Mouse (Mus musculus) erythroblast, embryonic 14.5 days (primary cell): ENCODE results near the gene Sdc1. TPM values are rescaled to one million over a fixed set of nuclear protein-coding genes. Genes with fewer than 3 reads are reported as not detected.

Experiments
- H3K27me3 ChIP-seq: 2 replicates; pipeline ENCODE4 v1.6.1; 2012; ENCODE audit warnings: inconsistent platforms; ENCODE audit not compliant: control insufficient read depth
- H3K36me3 ChIP-seq: 2 replicates; pipeline ENCODE4 v1.6.1; 2012; ENCODE audit warnings: mild to moderate bottlenecking, inconsistent platforms; ENCODE audit not compliant: control insufficient read depth
- H3K4me1 ChIP-seq: 2 replicates; pipeline ENCODE4 v1.6.1; 2012; ENCODE audit warnings: inconsistent platforms; ENCODE audit not compliant: control insufficient read depth
- H3K4me3 ChIP-seq: replicated peaks from 2 replicates; pipeline ENCODE3; 2012; ENCODE audit warnings: moderate library complexity, mild to moderate bottlenecking, inconsistent platforms
- H3K9me3 ChIP-seq: 2 replicates; pipeline ENCODE4 v1.6.1; 2012; ENCODE audit warnings: low read length, inconsistent platforms, mixed read lengths; ENCODE audit not compliant: control insufficient read depth
- GATA1 ChIP-seq: IDR thresholded peaks from 2 replicates; pipeline ENCODE4 v1.6.1; 2012; ENCODE audit warnings: low read length, inconsistent platforms, mixed read lengths
- TAL1 ChIP-seq: IDR thresholded peaks from 3 replicates; pipeline ENCODE4 v1.6.1; 2012; ENCODE audit warnings: low read length, inconsistent platforms, mixed read lengths
- polyA plus RNA-seq: library from polyadenylated mRNA; stranded (reverse); fragments of >175 nt; gene quantifications from 2 replicates; pipeline ENCODE4 v1.2.3, GENCODE M21; 2012

Gene Sdc1
- polyA plus RNA-seq, 1 experiment, result 0.23 TPM

- H3K27me3 ChIP-seq, result no peaks in the 10 kb centered on the region
- no peaks in the 10 kb centered on the region for H3K36me3 ChIP-seq
- H3K4me1 ChIP-seq, result no peaks in the 10 kb centered on the region
- TF ChIP-seq TAL1 (no peak), GATA1 (no peak)
- H3K4me3 ChIP-seq, result no peak overlapping the region
- no peaks in the 10 kb centered on the region for H3K9me3 ChIP-seq
Observed at GRCm38 (mm10) chr12:8811441-8811871, 40.3 kb downstream of the Sdc1 start.

GRCm38 (mm10) chr12:8811894-8812560 lies 40.9 kb downstream of the Sdc1 start:
- no peaks in the 10 kb centered on the region for H3K27me3 ChIP-seq
- no peaks in the 10 kb centered on the region for H3K4me1 ChIP-seq
- H3K4me3 ChIP-seq, result no peak overlapping the region
- TF ChIP-seq GATA1 (no peak), TAL1 (no peak)
- no peaks in the 10 kb centered on the region for H3K36me3 ChIP-seq
- H3K9me3 ChIP-seq, result no peaks in the 10 kb centered on the region

- no peaks in the 10 kb centered on the region; the same call in 1 of the 2 replicates for H3K27me3 ChIP-seq
- no peak overlapping the region for H3K4me3 ChIP-seq
- H3K4me1 ChIP-seq, result no peaks in the 10 kb centered on the region
- no peaks in the 10 kb centered on the region for H3K9me3 ChIP-seq
- H3K36me3 ChIP-seq, result no peaks in the 10 kb centered on the region
- TF ChIP-seq GATA1 (no peak), TAL1 (no peak)
Observed at GRCm38 (mm10) chr12:8817467-8818232, 46.5 kb downstream of the Sdc1 start.

- Histone ChIP-seq H3K36me3 (no peaks in the 10 kb centered on the region), H3K4me1 (no peaks in the 10 kb centered on the region), H3K9me3 (no peaks in the 10 kb centered on the region), H3K4me3 (no peak overlapping the region), H3K27me3 (no peaks in the 10 kb centered on the region; the same call in 1 of the 2 replicates)
- TF ChIP-seq TAL1, result no peak
- TF ChIP-seq GATA1, result no peak
Observed at GRCm38 (mm10) chr12:8818233-8818672, 47.1 kb downstream of the Sdc1 start.

- no peak for TF ChIP-seq GATA1
- TF ChIP-seq TAL1, result no peak
- Histone ChIP-seq H3K36me3 (no peaks in the 10 kb centered on the region), H3K4me3 (no peak overlapping the region), H3K9me3 (no peaks in the 10 kb centered on the region), H3K4me1 (no peaks in the 10 kb centered on the region), H3K27me3 (peaks cover 4% of the 10 kb centered on the region; the same call in 1 of the 2 replicates)
Observed at GRCm38 (mm10) chr12:8824995-8825703, 54.0 kb downstream of the Sdc1 start.

- peaks cover 8% of the 10 kb centered on the region for H3K27me3 ChIP-seq
- no peaks in the 10 kb centered on the region for H3K9me3 ChIP-seq
- TF ChIP-seq GATA1, result no peak
- TF ChIP-seq TAL1, result no peak
- H3K4me3 ChIP-seq, result no peak overlapping the region
- H3K4me1 ChIP-seq, result no peaks in the 10 kb centered on the region
- H3K36me3 ChIP-seq, result no peaks in the 10 kb centered on the region
Observed at GRCm38 (mm10) chr12:8827014-8827715, 56.0 kb downstream of the Sdc1 start.

GRCm38 (mm10) chr12:8829032-8829660 lies 58.0 kb downstream of the Sdc1 start:
- no peaks in the 10 kb centered on the region for H3K36me3 ChIP-seq
- no peak overlapping the region for H3K4me3 ChIP-seq
- peaks cover 13% of the 10 kb centered on the region for H3K27me3 ChIP-seq
- no peaks in the 10 kb centered on the region for H3K9me3 ChIP-seq
- TF ChIP-seq GATA1 (no peak), TAL1 (no peak)
- no peaks in the 10 kb centered on the region for H3K4me1 ChIP-seq

GRCm38 (mm10) chr12:8829661-8830040 lies 58.5 kb downstream of the Sdc1 start:
- Histone ChIP-seq H3K36me3 (no peaks in the 10 kb centered on the region), H3K4me3 (no peak overlapping the region), H3K4me1 (no peaks in the 10 kb centered on the region)

More at GRCm38 (mm10) chr12:8829661-8830040, 58.5 kb downstream of the Sdc1 start:
- H3K27me3 ChIP-seq, result peaks cover 18% of the 10 kb centered on the region
- TF ChIP-seq TAL1 (no peak), GATA1 (no peak)
- H3K9me3 ChIP-seq, result no peaks in the 10 kb centered on the region
